Mouse (Mus musculus) erythroblast, embryonic 14.5 days (primary cell): Measurements from ENCODE around the gene Pak1.

Experiments
- GATA1 ChIP-seq: IDR thresholded peaks from 2 replicates; pipeline ENCODE4 v1.6.1; 2012; ENCODE audit warnings: low read length, inconsistent platforms, mixed read lengths
- TAL1 ChIP-seq: IDR thresholded peaks from 3 replicates; pipeline ENCODE4 v1.6.1; 2012; ENCODE audit warnings: low read length, inconsistent platforms, mixed read lengths

DNA sequence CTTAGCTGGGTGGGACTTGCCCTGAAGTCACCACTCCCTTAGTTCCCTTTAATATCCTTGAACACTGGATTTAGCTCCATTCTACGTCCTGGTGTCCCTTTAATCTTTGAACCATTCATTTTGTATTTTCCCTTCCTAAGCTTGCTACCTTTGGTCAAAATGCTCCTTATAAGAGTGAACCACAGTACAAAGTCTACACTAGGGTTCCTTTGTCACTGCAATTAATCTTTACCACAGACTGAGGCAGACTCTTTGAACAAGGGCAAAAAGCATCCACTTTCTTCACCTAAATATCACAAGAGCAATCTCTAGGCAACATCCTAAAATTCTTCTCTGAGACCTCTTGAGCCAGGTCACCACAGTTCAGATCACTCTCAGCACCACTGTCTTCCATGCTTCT is 8.1 kb upstream of the Pak1 start:
- no peak for TF ChIP-seq GATA1
- no peak for TF ChIP-seq TAL1
